Mouse (Mus musculus): ENCODE results near the gene Ap5z1.

Gene Ap5z1

GRCm38 (mm10) chr5:142463461-142464454, at the start of gene Ap5z1:
Gene Ap5z1 (plus strand): TSS chr5:142463944.
- peak; percentile 97 for DNase-seq

GRCm38 (mm10) chr5:142415401-142415800, 48.3 kb upstream of the Ap5z1 start:
- DNase-seq = no peak

- DNase-seq = peak; percentile 30
Measured at GRCm38 (mm10) chr5:142416070-142416775, 47.5 kb upstream of the Ap5z1 start.

GRCm38 (mm10) chr5:142417104-142417503, 46.6 kb upstream of the Ap5z1 start:
- no peak for DNase-seq

DNA sequence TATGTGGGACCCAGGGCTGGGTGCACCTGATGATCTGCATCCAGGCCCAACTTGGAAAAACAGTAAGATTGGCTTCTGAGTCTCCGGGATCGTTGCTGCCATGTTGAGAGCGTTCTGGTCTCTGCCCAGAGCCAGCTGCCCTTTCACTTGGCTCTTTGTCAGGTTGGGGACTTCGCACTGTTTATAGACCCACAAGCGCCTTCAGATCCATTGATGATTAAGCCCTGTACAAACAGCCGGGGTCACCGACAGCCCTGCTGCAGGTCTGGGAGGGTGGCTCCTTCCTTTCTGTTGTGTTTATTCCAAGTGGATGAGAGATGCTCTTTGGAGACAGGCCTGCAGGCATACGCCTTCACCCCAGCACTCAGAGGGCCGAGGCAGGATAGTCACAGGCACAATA, 45.9 kb upstream of the Ap5z1 start:
- peak; percentile 35 for DNase-seq

GRCm38 (mm10) chr5:142418419-142418818, 45.3 kb upstream of the Ap5z1 start:
- DNase-seq = no peak

DNA sequence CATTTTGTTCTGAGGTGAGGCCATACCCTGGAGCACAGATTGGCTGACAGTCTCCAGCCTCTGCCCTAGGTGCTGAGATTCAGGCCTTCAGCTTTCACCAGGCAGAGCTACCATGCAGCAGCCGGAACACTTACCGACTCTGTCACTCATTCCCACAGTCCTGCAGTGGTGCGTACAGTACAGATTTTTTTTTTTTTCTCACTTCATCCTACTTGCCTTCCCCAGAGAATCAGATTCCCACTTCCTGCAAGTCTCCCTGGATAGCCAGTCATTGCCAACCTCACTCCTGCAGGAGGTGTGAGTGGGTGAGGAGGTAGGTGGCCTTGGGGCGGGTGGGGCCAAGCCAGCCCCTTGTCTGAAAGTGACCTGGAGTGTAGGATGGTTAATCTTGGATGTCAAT, 43.4 kb upstream of the Ap5z1 start:
- no peak for DNase-seq

GRCm38 (mm10) chr5:142420920-142421319, 42.8 kb upstream of the Ap5z1 start:
- no peak for DNase-seq

DNA sequence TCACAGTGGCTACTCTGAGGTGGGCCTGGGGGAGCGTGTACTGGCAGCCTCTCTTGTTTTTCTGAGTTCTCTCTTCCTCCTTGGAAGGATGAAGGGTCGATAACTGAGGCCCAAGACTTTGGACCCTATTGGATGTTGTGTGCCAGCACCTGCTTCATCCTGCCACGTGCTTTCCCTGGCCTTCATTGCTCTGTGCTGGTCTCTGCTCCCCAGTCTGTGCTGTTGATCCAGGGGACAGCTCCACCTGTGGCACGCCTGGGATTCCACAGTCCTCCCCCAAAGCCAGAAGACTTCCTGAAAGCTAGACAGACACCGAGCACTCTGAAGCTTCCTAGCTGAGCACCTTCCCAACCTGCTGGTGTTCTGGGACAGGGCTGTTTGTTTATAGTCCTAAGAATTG, 41.9 kb upstream of the Ap5z1 start:
- no peak for DNase-seq

DNA sequence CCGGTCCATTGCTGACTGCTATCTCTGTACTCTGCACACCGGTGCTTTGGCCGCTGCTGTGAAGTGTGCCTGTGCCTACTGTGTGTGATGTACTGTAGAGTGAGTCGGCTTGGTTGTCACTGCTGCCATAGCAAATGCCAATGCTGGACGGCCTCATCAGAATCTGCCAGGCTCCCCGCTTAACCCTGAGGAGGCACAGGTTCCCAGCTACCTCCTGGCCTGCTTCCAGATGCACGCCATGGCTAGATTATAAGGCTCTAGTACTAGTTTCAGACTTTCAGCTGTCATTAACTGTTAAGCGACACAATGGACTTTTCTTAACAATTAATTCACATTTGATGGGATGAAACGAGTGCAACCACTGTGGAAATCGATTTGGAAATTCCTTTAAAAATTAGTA, 40.6 kb upstream of the Ap5z1 start:
- DNase-seq = no peak

DNA sequence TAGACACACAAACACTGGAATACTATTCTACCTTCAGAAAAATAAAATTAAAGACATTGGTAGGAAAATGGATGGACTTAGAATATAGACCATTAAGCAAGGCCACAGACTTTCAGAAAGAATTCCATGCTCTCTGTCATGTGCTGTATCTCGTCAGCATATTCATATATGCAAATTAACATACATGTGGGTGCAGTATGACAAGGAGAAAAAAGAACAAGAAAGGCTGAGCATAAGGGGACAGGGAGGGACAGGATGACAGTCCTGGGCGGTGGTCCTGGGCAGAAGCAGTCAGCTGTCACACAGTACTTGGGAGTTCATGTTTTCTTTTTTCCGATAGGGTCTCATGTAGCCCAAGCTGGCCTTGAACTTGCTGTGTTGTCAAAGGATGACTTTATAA, 40.0 kb upstream of the Ap5z1 start:
- DNase-seq = no peak

GRCm38 (mm10) chr5:142424627-142425349, 39.0 kb upstream of the Ap5z1 start:
- peak; percentile 30 for DNase-seq

- no peak for DNase-seq
Measured at GRCm38 (mm10) chr5:142426476-142426875, 37.3 kb upstream of the Ap5z1 start.

DNA sequence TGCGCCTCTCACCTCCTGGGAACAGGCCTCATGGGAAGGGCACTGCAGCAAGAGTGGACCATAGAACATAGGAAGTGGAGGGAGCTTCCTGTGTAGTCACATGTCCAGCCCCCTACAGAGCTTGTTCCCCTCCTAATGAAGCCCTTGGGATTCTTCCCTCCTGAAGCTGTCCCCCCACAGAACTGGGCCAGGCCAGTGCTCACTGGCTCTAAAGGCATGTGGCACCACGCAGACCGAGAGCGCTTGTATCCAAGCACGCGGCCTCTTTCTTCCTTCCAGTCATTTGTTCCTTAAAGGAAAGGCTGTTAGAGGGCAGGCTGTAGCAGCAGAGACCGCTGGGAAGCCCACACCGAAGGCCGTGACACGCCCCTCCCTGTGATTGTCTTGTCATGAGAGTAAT, 35.9 kb upstream of the Ap5z1 start:
- DNase-seq = no peak

- no peak for DNase-seq
Measured at GRCm38 (mm10) chr5:142428691-142429090, 35.1 kb upstream of the Ap5z1 start.

- no peak for DNase-seq
Measured at GRCm38 (mm10) chr5:142431029-142431428, 32.7 kb upstream of the Ap5z1 start.

DNA sequence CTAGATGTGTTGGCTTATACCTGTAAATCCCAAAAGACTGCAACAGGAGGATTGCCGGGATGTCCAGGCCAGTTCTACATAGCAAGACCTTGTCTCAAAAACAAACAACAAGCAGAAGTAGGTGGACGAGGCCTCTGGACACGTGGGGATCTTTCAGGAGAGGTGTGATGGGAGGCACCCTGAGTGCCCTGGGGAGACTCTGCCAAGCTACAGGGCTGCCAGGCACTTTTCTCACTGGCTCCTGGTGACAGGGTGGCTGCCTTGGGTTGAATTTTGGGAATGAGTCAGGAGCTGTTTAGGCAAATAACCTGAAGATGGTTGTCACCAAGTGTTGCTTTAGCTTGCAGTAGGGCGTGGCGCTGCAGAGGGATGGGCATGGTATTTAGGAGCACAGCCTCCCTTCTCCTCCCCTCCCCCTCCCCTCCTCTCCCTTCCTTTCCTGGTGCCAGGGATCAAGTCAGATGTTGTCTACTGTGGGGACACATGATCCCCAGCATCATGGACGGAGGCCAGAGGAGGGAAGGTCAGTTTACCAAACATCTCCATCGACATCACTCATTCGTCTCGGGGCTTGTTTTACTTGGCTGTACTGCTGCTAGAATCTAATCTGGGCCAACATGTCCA, 31.8 kb upstream of the Ap5z1 start:
- no peak for DNase-seq

- no peak for DNase-seq
Measured at GRCm38 (mm10) chr5:142432695-142433094, 31.0 kb upstream of the Ap5z1 start.

DNA sequence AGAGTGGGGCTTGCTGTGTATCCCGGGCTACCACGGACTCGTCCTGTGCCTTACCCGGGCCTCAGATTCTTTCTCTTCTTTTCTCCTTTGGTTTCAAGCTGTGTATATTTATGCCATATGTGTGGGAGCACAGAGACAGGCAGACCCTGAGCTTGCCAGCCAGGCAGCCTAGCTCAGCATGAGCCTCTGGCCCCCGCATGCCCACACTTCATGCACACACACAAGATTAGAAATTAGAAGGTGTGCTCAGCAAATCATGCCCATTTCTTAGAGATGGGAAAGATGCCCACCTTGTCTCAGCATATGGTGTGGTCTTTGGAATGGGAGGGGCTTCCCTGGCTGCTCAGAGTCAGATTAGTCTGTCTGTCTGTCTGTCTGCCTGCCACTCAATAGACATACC, 29.7 kb upstream of the Ap5z1 start:
- no peak for DNase-seq

GRCm38 (mm10) chr5:142435736-142436135, 28.0 kb upstream of the Ap5z1 start:
- DNase-seq = no peak

GRCm38 (mm10) chr5:142438380-142438938, 25.3 kb upstream of the Ap5z1 start:
- no peak for DNase-seq

DNA sequence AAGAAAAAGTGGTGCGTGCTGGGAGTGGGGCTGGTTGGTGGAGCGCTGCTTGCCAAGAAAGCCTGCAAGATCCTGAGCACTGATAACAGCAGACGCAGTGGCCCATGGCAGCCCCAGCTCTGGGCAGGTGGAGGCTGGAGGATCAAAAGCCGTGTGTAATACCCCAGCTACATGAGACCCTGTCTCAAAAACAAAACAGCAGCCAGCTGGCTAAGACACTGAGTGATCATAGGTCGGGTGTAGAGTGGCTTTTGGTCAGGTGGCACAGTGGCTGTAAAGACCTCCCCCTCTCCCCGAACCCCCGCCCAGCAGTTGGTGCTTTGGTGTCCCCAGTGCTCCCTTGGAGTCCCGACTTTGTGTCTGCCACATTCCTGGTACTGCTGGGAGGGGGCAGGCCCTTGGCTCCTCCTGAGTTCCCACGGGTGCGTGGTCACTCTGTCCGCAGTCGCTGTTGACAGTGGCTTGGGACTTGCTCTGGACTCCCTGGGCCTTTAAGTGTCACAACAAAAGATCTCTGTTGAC, 23.8 kb upstream of the Ap5z1 start:
- peak; percentile 63 for DNase-seq
